Mouse (Mus musculus) cerebellum, adult 9-10 months (tissue): ENCODE measurements around the gene Atxn2l.

Source experiments
- DNase-seq: peaks from one replicate; pipeline ENCODE4 v3.0.0; 2022

The Atxn2l gene

DNA sequence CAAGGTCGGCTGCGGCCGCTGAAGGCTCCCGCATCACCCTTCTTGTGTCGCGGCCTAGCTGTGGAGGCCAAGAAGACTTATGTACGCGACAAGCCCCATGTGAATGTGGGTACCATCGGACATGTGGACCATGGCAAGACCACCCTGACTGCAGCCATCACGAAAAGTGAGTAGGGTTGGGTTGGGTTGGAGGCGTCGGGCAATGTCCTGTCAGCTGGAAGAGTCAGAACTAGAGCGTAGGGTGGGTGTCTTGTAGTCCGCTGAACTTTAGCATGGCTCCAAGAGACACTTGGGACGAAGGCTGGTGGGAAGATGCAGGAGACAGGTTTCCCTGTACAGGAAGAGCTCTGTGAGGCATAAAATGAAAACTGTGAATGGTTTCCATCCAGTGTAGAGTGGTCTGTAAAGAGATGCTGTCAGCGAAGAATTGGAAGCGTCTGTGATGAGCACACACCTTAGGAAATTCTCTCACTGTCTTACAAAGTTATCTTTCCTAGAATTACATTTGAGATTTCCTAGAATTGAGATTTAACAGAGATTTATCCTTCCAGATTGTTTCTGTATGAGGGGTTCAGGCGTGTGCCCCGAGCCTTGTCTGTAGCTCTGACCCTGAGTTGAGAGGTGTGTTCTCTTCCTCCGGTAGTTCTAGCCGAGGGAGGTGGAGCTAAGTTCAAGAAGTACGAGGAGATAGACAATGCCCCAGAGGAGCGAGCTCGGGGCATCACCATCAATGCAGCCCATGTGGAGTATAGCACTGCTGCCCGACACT is 15.4 kb downstream of the Atxn2l start:
- DNase-seq, result peak; percentile 53

GRCm38 (mm10) chr7:126487052-126487483 is 16.2 kb downstream of the Atxn2l start, which contains the start of gene Tufm:
Gene Tufm, plus strand, starts transcription at chr7:126487361.
- DNase-seq, result peak; percentile 98

DNA sequence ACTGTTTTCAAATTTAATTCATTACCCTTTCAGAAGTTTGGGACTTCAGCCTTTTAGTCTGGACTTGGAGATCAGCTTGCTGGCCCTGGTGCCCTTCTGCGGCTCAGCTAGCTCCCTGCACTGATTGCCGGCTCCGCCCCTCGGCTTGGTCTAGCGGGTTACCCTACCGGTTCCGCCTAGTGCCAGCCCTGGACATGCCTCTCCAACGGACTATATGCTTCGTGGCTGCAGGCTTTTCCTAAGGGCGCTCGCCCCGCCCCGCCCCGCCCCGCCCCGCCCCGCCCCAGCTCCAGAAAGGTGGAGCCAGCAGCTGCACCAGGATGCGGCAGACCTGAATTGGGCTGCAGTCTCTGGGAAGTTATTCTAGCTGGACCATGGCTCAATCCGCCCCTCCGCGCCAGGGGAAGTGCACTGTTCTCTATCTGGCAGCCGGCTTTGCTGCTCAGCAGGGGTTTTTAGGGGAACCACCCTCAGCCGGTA is 20.8 kb downstream of the Atxn2l start:
- peak; percentile 84 for DNase-seq

GRCm38 (mm10) chr7:126481699-126482098 is 21.5 kb downstream of the Atxn2l start:
- DNase-seq, result peak; percentile 60

DNA sequence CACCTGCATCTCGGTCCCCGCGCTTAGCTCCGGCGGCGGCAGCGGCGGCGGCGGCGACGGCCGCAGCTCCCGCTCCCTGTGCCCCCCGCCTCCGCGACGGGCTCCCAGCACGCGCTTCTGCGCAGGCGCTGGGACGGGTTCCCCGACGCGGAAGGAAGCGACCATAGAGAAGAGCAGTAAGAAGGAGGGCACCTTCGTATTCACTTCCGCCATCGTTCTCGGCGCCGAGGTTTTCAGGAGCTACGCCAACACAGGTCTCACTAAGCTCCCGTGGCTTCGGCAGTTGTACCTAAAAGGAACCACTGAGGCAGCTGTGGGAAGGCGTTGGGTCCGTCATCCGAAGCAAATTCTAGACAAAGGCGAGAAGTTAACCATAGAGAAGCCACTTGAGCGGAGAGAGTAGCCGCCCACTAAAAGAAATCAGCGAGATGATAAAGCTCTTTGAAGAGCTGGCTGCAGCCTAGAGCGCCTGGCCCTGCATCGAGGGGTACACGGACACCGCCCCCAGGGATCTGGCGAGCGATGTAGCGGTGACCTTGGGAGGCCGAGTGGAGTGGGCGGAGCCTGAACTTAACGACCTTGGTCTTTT is 28.1 kb downstream of the Atxn2l start, which contains the start of gene Sh2b1:
Sh2b1 (minus strand) TSS at position 432 of the 589 bp plus-strand sequence.
- DNase-seq, result peak; percentile 90

DNA sequence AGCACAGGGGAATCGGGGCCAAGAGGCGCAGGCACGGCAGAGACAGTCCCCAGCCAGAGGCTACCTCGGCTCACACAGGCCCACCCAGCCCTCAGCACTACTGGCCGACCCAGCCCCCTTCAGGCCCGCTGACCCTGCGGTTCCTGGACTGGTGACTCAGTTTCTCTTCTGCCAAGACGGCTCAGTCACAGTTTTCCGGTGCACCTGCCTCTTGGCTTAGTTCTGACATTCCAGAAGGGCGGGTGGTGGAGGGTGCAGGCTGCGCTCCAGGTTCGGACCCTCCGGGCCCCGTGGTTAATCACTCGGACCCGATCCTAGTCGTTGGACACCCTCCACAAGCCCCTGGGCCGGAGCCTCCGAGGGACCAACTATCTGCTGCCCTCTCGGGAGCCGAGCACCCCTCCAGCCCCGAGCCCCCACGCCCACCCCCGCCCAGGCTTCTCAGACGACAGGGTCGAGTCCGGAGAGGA is 28.7 kb downstream of the Atxn2l start:
- DNase-seq, result peak; percentile 59

DNA sequence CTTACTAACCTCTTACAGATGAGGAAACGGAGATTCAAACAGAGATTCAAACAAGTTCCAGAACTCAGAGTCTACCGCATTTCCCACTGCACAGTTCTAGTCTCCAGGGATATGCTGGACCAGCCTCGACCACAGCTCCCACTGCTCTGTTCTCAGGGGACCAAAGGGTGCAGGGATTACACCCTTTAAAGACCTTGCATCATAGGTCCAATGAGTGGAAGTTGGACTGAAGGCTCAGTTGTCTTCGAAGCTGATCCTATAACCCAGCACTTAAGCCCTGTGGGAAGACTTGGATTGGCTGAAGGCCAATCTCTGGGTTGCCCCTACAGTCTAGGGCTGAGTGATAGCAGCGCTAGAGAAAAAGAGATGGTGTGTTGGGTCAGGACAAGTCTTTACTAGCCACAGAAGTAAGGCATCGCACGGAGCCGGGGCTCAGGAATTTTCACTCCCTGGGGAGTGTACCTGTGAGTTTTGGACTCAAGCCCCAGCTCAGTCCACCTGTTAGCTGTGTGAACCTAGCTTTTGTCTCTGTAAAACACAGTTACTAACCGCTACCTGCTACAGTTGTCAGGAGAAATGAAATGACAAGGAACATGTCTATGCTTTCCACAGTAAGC is 29.7 kb downstream of the Atxn2l start:
- peak; percentile 41 for DNase-seq

- DNase-seq, result no peak
Observed at GRCm38 (mm10) chr7:126472713-126473112, 30.5 kb downstream of the Atxn2l start.

DNA sequence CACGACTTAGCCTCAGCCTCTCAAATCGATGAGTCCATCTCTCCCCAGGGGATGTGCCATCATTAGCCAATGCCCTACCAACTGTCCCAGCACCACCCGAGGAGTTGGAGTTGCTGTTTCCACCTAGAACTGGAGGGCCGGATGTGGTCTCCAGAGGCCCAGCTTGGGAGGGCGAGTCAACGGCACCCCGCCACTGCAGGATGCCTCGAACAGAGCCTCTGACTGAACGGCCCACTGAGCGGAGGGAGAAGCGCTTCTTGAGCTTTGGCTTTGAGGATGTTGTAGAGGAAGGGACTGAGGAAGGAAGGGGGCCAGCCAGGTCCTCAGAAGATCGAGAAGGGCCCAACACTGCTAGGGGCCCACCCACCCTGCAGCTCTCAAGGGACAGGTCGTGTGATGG is 30.9 kb downstream of the Atxn2l start:
- no peak for DNase-seq

DNA sequence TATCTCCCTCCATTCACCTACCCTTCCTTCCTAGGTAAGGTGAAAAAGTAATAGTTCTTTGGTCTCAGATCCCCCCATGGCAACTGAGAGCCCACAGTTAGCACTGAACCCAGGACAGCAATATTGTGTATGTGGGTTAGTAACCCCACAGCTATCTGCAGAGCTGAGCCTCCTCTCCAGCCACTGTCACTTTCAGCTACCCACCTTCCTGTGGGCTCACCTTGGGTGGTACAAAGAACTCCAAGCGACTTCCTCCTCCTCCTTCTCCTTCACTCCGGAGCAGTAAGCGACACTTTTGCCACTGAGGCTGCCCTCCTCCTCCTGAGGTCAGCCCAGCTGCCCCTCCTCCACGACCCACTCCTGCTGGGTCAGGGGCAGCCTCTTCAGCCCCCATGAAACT is 31.4 kb downstream of the Atxn2l start:
- no peak for DNase-seq

- no peak for DNase-seq
Observed at GRCm38 (mm10) chr7:126471361-126471760, 31.9 kb downstream of the Atxn2l start.

DNA sequence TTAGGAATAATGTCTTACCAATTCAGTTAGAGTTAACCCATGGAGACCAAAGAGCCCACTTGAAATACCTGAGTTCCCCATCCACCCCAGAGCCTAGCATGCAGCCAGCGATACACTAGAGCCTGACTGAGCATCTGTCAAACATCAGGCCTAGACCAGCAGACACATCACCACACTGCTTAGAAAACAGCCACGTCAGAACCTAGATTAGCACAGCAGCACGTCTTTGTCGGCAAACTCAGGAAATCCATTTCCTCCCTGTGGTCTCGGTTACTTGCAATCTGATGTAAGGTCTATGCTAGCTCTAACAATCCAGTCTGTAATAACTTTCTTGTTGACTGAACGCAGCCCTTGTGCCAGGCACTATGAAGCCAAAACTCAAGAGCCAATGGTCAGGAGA is 33.2 kb downstream of the Atxn2l start:
- DNase-seq, result no peak

GRCm38 (mm10) chr7:126467834-126468627 is 35.2 kb downstream of the Atxn2l start:
- no peak for DNase-seq

GRCm38 (mm10) chr7:126467271-126467670 is 36.0 kb downstream of the Atxn2l start:
- no peak for DNase-seq

GRCm38 (mm10) chr7:126466707-126467106 is 36.5 kb downstream of the Atxn2l start:
- DNase-seq, result no peak

GRCm38 (mm10) chr7:126466116-126466515 is 37.1 kb downstream of the Atxn2l start:
- DNase-seq, result no peak

- DNase-seq, result no peak
Observed at GRCm38 (mm10) chr7:126465246-126466030, 37.8 kb downstream of the Atxn2l start.

- no peak for DNase-seq
Observed at GRCm38 (mm10) chr7:126464836-126465235, 38.4 kb downstream of the Atxn2l start.

- no peak for DNase-seq
Observed at GRCm38 (mm10) chr7:126464121-126464520, 39.1 kb downstream of the Atxn2l start.

- DNase-seq, result no peak
Observed at GRCm38 (mm10) chr7:126463547-126463946, 39.7 kb downstream of the Atxn2l start.

DNA sequence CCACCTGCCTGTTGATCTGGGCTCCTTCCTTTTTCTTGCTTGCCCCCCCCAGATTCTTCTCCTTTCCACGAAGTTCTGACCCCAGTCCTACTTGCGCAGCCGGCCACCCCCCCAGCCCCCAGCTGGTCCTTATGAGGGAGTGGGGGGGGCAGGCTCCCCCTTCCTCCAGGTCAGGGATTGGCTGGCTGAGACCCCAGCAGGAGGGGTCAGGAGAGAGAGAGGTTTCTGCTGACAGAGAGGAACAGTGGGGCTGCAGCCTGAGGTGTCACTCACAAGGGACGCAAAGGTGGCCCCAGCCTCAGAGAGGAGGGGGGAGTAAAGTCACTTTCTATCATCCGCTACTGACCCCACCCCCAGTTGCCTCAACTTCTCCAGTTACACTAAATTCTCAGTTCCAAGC is 40.2 kb downstream of the Atxn2l start, which contains the start of gene Atp2a1:
Atp2a1 (minus strand) TSS at position 105 of the 400 bp plus-strand sequence.
- no peak for DNase-seq

DNA sequence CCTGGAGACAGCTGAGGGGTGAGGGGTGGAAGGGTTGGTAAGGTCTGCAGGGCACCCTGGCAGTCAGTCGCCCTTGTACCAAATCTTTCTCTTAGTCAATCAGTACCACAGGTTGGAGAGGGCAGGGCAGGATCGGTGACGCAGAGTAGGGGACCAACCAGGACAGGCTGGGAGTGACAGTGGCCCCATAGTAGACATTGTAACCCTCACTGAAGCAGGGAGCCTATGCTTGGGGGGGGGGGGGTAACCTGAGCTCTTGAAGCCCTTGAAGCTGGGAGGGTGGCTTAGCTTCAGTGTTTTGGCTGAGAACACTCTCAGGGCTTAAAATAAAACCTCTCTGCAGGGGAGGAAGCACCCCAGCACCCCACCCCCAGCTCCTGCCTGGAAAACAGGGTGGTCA is 41.6 kb downstream of the Atxn2l start:
- DNase-seq, result no peak
